Mouse (Mus musculus) limb, embryonic 12.5 days (tissue): ENCODE measurements around the gene Zfp423. TPM values are rescaled to one million over a fixed set of nuclear protein-coding genes. Genes with fewer than 3 reads are reported as not detected.
A peak's percentile ranks its signal among the peaks of the same experiment; 100 is the strongest.

Experiments used
- ATAC-seq: fragments of 200-750 bp; cut with Nextera tagmentation; 2 replicates; pipeline ENCODE4 v1.8.0; 2017; ENCODE audit warnings: low read depth, moderate TSS enrichment; ENCODE audit not compliant: insufficient number of reproducible peaks, insufficient read depth, low FRiP score, low TSS enrichment
- H3K27ac ChIP-seq: fragments of 300-500 bp; sonication (generic); 2 replicates; pipeline ENCODE4 v1.5.1; 2016; ENCODE audit warnings: mild to moderate bottlenecking, moderate library complexity
- H3K27me3 ChIP-seq: fragments of 300-500 bp; sonication (generic); 2 replicates; pipeline ENCODE4 v1.6.1; 2016; ENCODE audit warnings: mild to moderate bottlenecking, moderate library complexity
- H3K36me3 ChIP-seq: fragments of 300-500 bp; sonication (generic); 2 replicates; pipeline ENCODE4 v1.6.1; 2016; ENCODE audit warnings: mild to moderate bottlenecking, moderate library complexity
- H3K4me1 ChIP-seq: fragments of 300-500 bp; sonication (generic); replicated peaks from 2 replicates; pipeline ENCODE4 v1.6.1; 2016
- H3K4me2 ChIP-seq: fragments of 300-500 bp; sonication (generic); 2 replicates; pipeline ENCODE4 v1.6.1; 2016; ENCODE audit warnings: mild to moderate bottlenecking, moderate library complexity
- H3K4me3 ChIP-seq: fragments of 300-500 bp; sonication (generic); replicated peaks from 2 replicates; pipeline ENCODE4 v1.5.1; 2016; ENCODE audit warnings: mild to moderate bottlenecking
- H3K9ac ChIP-seq: fragments of 300-500 bp; sonication (generic); replicated peaks from 2 replicates; pipeline ENCODE4 v1.6.1; 2016; ENCODE audit warnings: mild to moderate bottlenecking, moderate library complexity
- H3K9me3 ChIP-seq: fragments of 300-500 bp; sonication (generic); 2 replicates; pipeline ENCODE4 v1.6.1; 2016; ENCODE audit warnings: mild to moderate bottlenecking, moderate library complexity
- WGBS: fragments of 180-500 bp; shearing (Covaris S2); methylation state at CpG from one replicate; pipeline ENCODE4 v1.1.7; 2016; 5-methylcytosine and 5-hydroxymethylcytosine counted together
- polyA plus RNA-seq: library from polyadenylated mRNA; unstranded; fragments of >200 nt; fragmentation: Nextera tagmentation; extraction: Ambion mirVana; gene quantifications from 2 replicates; pipeline ENCODE4 v1.2.1, GENCODE M21; 2016

The Zfp423 gene
- polyA plus RNA-seq, 1 experiment from 2014 or later: 40.3 TPM

GRCm38 (mm10) chr8:87962514-87963225, 3.3 kb upstream of the Zfp423 start:
- Histone ChIP-seq H3K4me3 (peak overlapping the region; percentile 93), H3K4me2 (peak overlapping the region; percentile 94), H3K27me3 (peaks cover 31% of the 10 kb centered on the region), H3K9ac (peak overlapping the region; percentile 63), H3K36me3 (no peaks in the 10 kb centered on the region), H3K9me3 (no peaks in the 10 kb centered on the region), H3K4me1 (peaks cover 45% of the 10 kb centered on the region), H3K27ac (0 out of 2 replicates have a peak overlapping the region, but pooled peaks have one; percentile 23)
- no peak for ATAC-seq
- WGBS: 3% methylated on average over 26 of the region's 26 CpGs

GRCm38 (mm10) chr8:87961680-87962513, 2.5 kb upstream of the Zfp423 start:
- Histone ChIP-seq H3K36me3 (no peaks in the 10 kb centered on the region), H3K4me1 (peaks cover 45% of the 10 kb centered on the region), H3K27ac (0 out of 2 replicates have a peak overlapping the region, but pooled peaks have one; percentile 23), H3K4me3 (peak overlapping the region; percentile 93), H3K9me3 (no peaks in the 10 kb centered on the region), H3K9ac (peak overlapping the region; percentile 63), H3K4me2 (peak overlapping the region; percentile 94), H3K27me3 (peaks cover 31% of the 10 kb centered on the region)
- WGBS: under 1% methylated on average over 50 of the region's 50 CpGs
- no peak for ATAC-seq

- no peaks in the 10 kb centered on the region for H3K36me3 ChIP-seq
- ATAC-seq: no peak
- WGBS: under 1% methylated on average over 20 of the region's 20 CpGs
- H3K9ac ChIP-seq: no peak overlapping the region
- H3K4me1 ChIP-seq: peaks cover 52% of the 10 kb centered on the region
- peak overlapping the region; percentile 93 for H3K4me3 ChIP-seq
- H3K9me3 ChIP-seq: no peaks in the 10 kb centered on the region
- H3K27me3 ChIP-seq: peaks cover 31% of the 10 kb centered on the region
- no peak overlapping the region for H3K27ac ChIP-seq
- peak overlapping the region; percentile 94 for H3K4me2 ChIP-seq
Measured at GRCm38 (mm10) chr8:87961108-87961507, 1.7 kb upstream of the Zfp423 start.

GRCm38 (mm10) chr8:87960061-87960749, 810 bp upstream of the Zfp423 start:
- Histone ChIP-seq H3K27ac (peak overlapping the region; percentile 100), H3K36me3 (no peaks in the 10 kb centered on the region), H3K27me3 (peaks cover 31% of the 10 kb centered on the region), H3K4me2 (peak overlapping the region; percentile 94), H3K9me3 (no peaks in the 10 kb centered on the region), H3K4me3 (peak overlapping the region; percentile 93), H3K9ac (peak overlapping the region; percentile 98), H3K4me1 (peaks cover 61% of the 10 kb centered on the region)
- peak; percentile 45; the same call in 1 of the 2 replicates for ATAC-seq
- WGBS: 0% methylated on average over 65 of the region's 76 CpGs

- H3K4me2 ChIP-seq: peak overlapping the region; percentile 94
- peaks cover 71% of the 10 kb centered on the region for H3K4me1 ChIP-seq
- under 1% methylated on average over 92 of the region's 115 CpGs for WGBS
- H3K4me3 ChIP-seq: peak overlapping the region; percentile 93
- ATAC-seq: peak; percentile 22; the same call in 1 of the 2 replicates
- no peaks in the 10 kb centered on the region for H3K36me3 ChIP-seq
- H3K9me3 ChIP-seq: no peaks in the 10 kb centered on the region
- H3K9ac ChIP-seq: peak overlapping the region; percentile 98
- peak overlapping the region; percentile 100 for H3K27ac ChIP-seq
- peaks cover 27% of the 10 kb centered on the region for H3K27me3 ChIP-seq
Measured at GRCm38 (mm10) chr8:87958451-87959319, 710 bp downstream of the Zfp423 start.

GRCm38 (mm10) chr8:87957871-87958450, 1.4 kb downstream of the Zfp423 start:
- Histone ChIP-seq H3K27ac (peak overlapping the region; percentile 100), H3K27me3 (peaks cover 21% of the 10 kb centered on the region), H3K9ac (peak overlapping the region; percentile 98), H3K4me3 (peak overlapping the region; percentile 93), H3K4me2 (peak overlapping the region; percentile 94), H3K9me3 (no peaks in the 10 kb centered on the region), H3K36me3 (no peaks in the 10 kb centered on the region), H3K4me1 (peaks cover 72% of the 10 kb centered on the region)
- no peak for ATAC-seq
- WGBS: 0% methylated on average over 20 of the region's 20 CpGs

- peak overlapping the region; percentile 15; the same call in 1 of the 2 replicates for H3K4me2 ChIP-seq
- H3K36me3 ChIP-seq: no peaks in the 10 kb centered on the region
- 65% methylated on average over 5 of the region's 5 CpGs for whole genome bisulfite sequencing
- no peak overlapping the region for H3K9ac ChIP-seq
- H3K27me3 ChIP-seq: peaks cover 5% of the 10 kb centered on the region
- no peak overlapping the region for H3K27ac ChIP-seq
- no peak for ATAC-seq
- peaks cover 56% of the 10 kb centered on the region for H3K4me1 ChIP-seq
- H3K4me3 ChIP-seq: no peak overlapping the region
- H3K9me3 ChIP-seq: no peaks in the 10 kb centered on the region
Measured at GRCm38 (mm10) chr8:87956001-87956400, 3.4 kb downstream of the Zfp423 start.

GRCm38 (mm10) chr8:87953473-87953872, 5.9 kb downstream of the Zfp423 start:
- Histone ChIP-seq H3K4me1 (peaks cover 69% of the 10 kb centered on the region), H3K27me3 (no peaks in the 10 kb centered on the region), H3K4me2 (no peak overlapping the region), H3K4me3 (no peak overlapping the region), H3K36me3 (no peaks in the 10 kb centered on the region), H3K9ac (no peak overlapping the region), H3K9me3 (no peaks in the 10 kb centered on the region), H3K27ac (no peak overlapping the region)
- ATAC-seq: no peak
- 69% methylated on average over 5 of the region's 5 CpGs for WGBS

GRCm38 (mm10) chr8:87952298-87952697, 7.1 kb downstream of the Zfp423 start:
- H3K27ac ChIP-seq: no peak overlapping the region
- no peak overlapping the region for H3K4me2 ChIP-seq
- H3K4me3 ChIP-seq: no peak overlapping the region
- ATAC-seq: no peak
- whole genome bisulfite sequencing: 86% methylated on average over 6 of the region's 6 CpGs
- H3K27me3 ChIP-seq: no peaks in the 10 kb centered on the region
- no peaks in the 10 kb centered on the region for H3K36me3 ChIP-seq
- peaks cover 73% of the 10 kb centered on the region for H3K4me1 ChIP-seq
- H3K9me3 ChIP-seq: no peaks in the 10 kb centered on the region
- no peak overlapping the region for H3K9ac ChIP-seq
